In genomic region chr2:166022327-166022726, GRCm38 (mm10) we compare ENCODE assay signal across 8 mouse cellular contexts. TPM values are rescaled to one million over a fixed set of nuclear protein-coding genes. Genes with fewer than 3 reads are reported as not detected.
DNase-seq lines count a peak whose midpoint lies in the region; ATAC-seq lines count a peak whose summit lies in the region.

No protein-coding gene starts in this region.

- no peaks in the 10 kb centered on the region for H3K27me3 ChIP-seq in forebrain, embryonic 12.5 days
- H3K27me3 ChIP-seq in forebrain, embryonic 10.5 days (ENCODE audit: poor library complexity, severe bottlenecking), result no peaks in the 10 kb centered on the region
- no peaks in the 10 kb centered on the region for H3K27me3 ChIP-seq in lung, embryonic 16.5 days (ENCODE audit: control insufficient read depth, insufficient read depth, low read depth, low read length)
- H3K27me3 ChIP-seq in forebrain, embryonic 16.5 days (replicated peaks; ENCODE audit: control insufficient read depth, insufficient read depth, low read length), result no peaks in the 10 kb centered on the region

- H3K36me3 ChIP-seq in forebrain, embryonic 12.5 days (replicated peaks), result no peaks in the 10 kb centered on the region
- H3K36me3 ChIP-seq in forebrain, embryonic 10.5 days (replicated peaks), result no peaks in the 10 kb centered on the region
- H3K36me3 ChIP-seq in lung, embryonic 16.5 days (ENCODE audit: control insufficient read depth, insufficient read depth, low read length), result no peaks in the 10 kb centered on the region
- no peaks in the 10 kb centered on the region for H3K36me3 ChIP-seq in forebrain, embryonic 16.5 days (ENCODE audit: control insufficient read depth, insufficient read depth)

- 42% methylated on average over 8 of the region's 8 CpGs for WGBS in forebrain, embryonic 12.5 days
- WGBS in forebrain, embryonic 10.5 days, result 73% methylated on average over 8 of the region's 8 CpGs
- WGBS in lung, embryonic 16.5 days, result 33% methylated on average over 8 of the region's 8 CpGs
- 28% methylated on average over 8 of the region's 8 CpGs for WGBS in forebrain, embryonic 16.5 days

- ATAC-seq in forebrain, embryonic 12.5 days (ENCODE audit: low FRiP score), result no peak
- no peak for ATAC-seq in lung, embryonic 16.5 days (ENCODE audit: low read depth)
- peak; percentile 48; the same call in 1 of the 2 replicates for ATAC-seq in forebrain, embryonic 16.5 days

- H3K4me2 ChIP-seq in forebrain, embryonic 12.5 days, result no peak overlapping the region
- H3K4me2 ChIP-seq in lung, embryonic 16.5 days (ENCODE audit: low read depth, low read length), result 0 out of 2 replicates have a peak overlapping the region, but pooled peaks have one; percentile 8
- H3K4me2 ChIP-seq in forebrain, embryonic 16.5 days (ENCODE audit: low read length), result no peak overlapping the region

- H3K27ac ChIP-seq in forebrain, embryonic 12.5 days, result peak overlapping the region; percentile 73
- H3K27ac ChIP-seq in forebrain, embryonic 10.5 days, result no peak overlapping the region
- peak overlapping the region; percentile 27; the same call in 1 of the 2 replicates for H3K27ac ChIP-seq in lung, embryonic 16.5 days (ENCODE audit: low read length)
- H3K27ac ChIP-seq in forebrain, embryonic 16.5 days (ENCODE audit: low read length), result peak overlapping the region; percentile 58

- no peak overlapping the region for H3K9ac ChIP-seq in forebrain, embryonic 12.5 days
- H3K9ac ChIP-seq in lung, embryonic 16.5 days (ENCODE audit: low read length), result no peak overlapping the region
- 0 out of 2 replicates have a peak overlapping the region, but pooled peaks have one; percentile 29 for H3K9ac ChIP-seq in forebrain, embryonic 16.5 days (replicated peaks; ENCODE audit: low read depth, low read length)

- H3K4me1 ChIP-seq in forebrain, embryonic 12.5 days, result peaks cover 28% of the 10 kb centered on the region
- H3K4me1 ChIP-seq in forebrain, embryonic 10.5 days, result peaks cover 36% of the 10 kb centered on the region
- H3K4me1 ChIP-seq in lung, embryonic 16.5 days (replicated peaks; ENCODE audit: control insufficient read depth, insufficient read depth, low read length), result peaks cover 31% of the 10 kb centered on the region
- peaks cover 33% of the 10 kb centered on the region for H3K4me1 ChIP-seq in forebrain, embryonic 16.5 days (replicated peaks; ENCODE audit: control insufficient read depth, insufficient read depth, low read length)

- no peak overlapping the region for H3K4me3 ChIP-seq in forebrain, embryonic 12.5 days (replicated peaks)
- H3K4me3 ChIP-seq in forebrain, embryonic 10.5 days, result no peak overlapping the region
- H3K4me3 ChIP-seq in lung, embryonic 16.5 days (ENCODE audit: low read length), result no peak overlapping the region
- H3K4me3 ChIP-seq in forebrain, embryonic 16.5 days (replicated peaks; ENCODE audit: low read length), result no peak overlapping the region

- no peak for DNase-seq in forebrain, embryonic 10.5 days (ENCODE audit: extremely low spot score, low spot score)
- DNase-seq in lung, postnatal 4 days, result no peak
- DNase-seq in naive thymus-derived CD4-positive, alpha-beta T cell, adult 2 months (ENCODE audit: low read depth), result peak; percentile 71
- no peak for DNase-seq in urinary bladder, adult 18-20 months (ENCODE audit: low spot score in 2 of 2)
- no peak for DNase-seq in urinary bladder, postnatal 10 days (ENCODE audit: low spot score)

- H3K9me3 ChIP-seq in forebrain, embryonic 12.5 days, result no peaks in the 10 kb centered on the region
- no peaks in the 10 kb centered on the region for H3K9me3 ChIP-seq in forebrain, embryonic 10.5 days
- no peaks in the 10 kb centered on the region for H3K9me3 ChIP-seq in lung, embryonic 16.5 days (ENCODE audit: control insufficient read depth, low read length)
- H3K9me3 ChIP-seq in forebrain, embryonic 16.5 days (ENCODE audit: control insufficient read depth, low read length), result no peaks in the 10 kb centered on the region

RNA-seq across cellular contexts. Expression of gene Ncoa3, which starts 29.9 kb away (rescaled TPM):
- 12.9 and 13.2 TPM in 2 replicates for polyA plus RNA-seq in forebrain, embryonic 12.5 days (2016; fragmentation: Nextera tagmentation; extraction: Ambion mirVana)
- polyA plus RNA-seq in forebrain, embryonic 10.5 days (2016; fragmentation: Nextera tagmentation; extraction: Ambion mirVana), result 14.3 and 15.7 TPM in 2 replicates
- polyA plus RNA-seq in lung, embryonic 16.5 days (2015; fragmentation: Nextera tagmentation; extraction: Ambion mirVana), result 11.5 and 12.1 TPM in 2 replicates
- polyA plus RNA-seq in forebrain, embryonic 16.5 days (2015; fragmentation: Nextera tagmentation; extraction: Ambion mirVana), result 10.6 and 11.3 TPM in 2 replicates
